Mouse (Mus musculus): ENCODE measurements at regions not wholly inside any gene's neighbourhood (a gene's known extent, or its start where the extent isn't known, plus 50 kb on each side); places are given as distances from the start of the nearest gene placed in this dataset.

GRCm38 (mm10) chr14:102706704-102707336 lies 275.6 kb downstream of the Kctd12 start:
- TF ChIP-seq POLR2A (IDR thresholded peaks at IDR 0.05; ENCODE audit: borderline replicate concordance, insufficient read depth, low read length) (no peak), CTCF (IDR thresholded peaks at IDR 0.05; ENCODE audit: borderline replicate concordance, insufficient read depth, low read depth, low read length) (no peak)

Measured in cerebellum, adult 2 months (tissue).